Mouse (Mus musculus) CH12.LX (cell line): ENCODE measurements around the gene Pdp2. TPM values are rescaled to one million over a fixed set of nuclear protein-coding genes. Genes with fewer than 3 reads are reported as not detected.

ENCODE experiments used
- DNase-seq: peaks from one replicate; pipeline ENCODE4 v3.0.0-alpha.2; 2013; ENCODE audit errors: extremely low read depth
- H3K27ac ChIP-seq: 2 replicates; pipeline ENCODE4 v1.5.1; 2012; ENCODE audit warnings: low read depth, mild to moderate bottlenecking, control low read depth, moderate library complexity; ENCODE audit not compliant: insufficient read depth
- H3K27me3 ChIP-seq: replicated peaks from 2 replicates; pipeline ENCODE3; 2012; ENCODE audit warnings: inconsistent platforms
- H3K36me3 ChIP-seq, 2 experiments: replicated peaks in 1 of 2; 2 replicates each; pipeline versions ENCODE3 to v1.6.1; 2012; ENCODE audit warnings: inconsistent platforms in 1 of 2, low read length in 1 of 2, mild to moderate bottlenecking in 1 of 2, mixed read lengths in 1 of 2, moderate library complexity in 1 of 2; ENCODE audit not compliant: control insufficient read depth in 1 of 2, insufficient read depth in 1 of 2
- H3K4me1 ChIP-seq, 2 experiments: 2 replicates each; pipeline ENCODE4 v1.6.1; 2012; ENCODE audit warnings: inconsistent platforms in 1 of 2, moderate library complexity in 1 of 2; ENCODE audit not compliant: insufficient read depth in 2 of 2, control insufficient read depth in 1 of 2
- H3K4me2 ChIP-seq: 2 replicates; pipeline ENCODE4 v1.6.1; 2012; ENCODE audit warnings: low read depth, mild to moderate bottlenecking, control low read depth; ENCODE audit not compliant: poor library complexity, insufficient read depth, severe bottlenecking
- H3K4me3 ChIP-seq, 3 experiments: fragments of 150-350 bp in 1 of 3; sonication (generic) in 1 of 3; replicated peaks in 1 of 3; 2 replicates each; pipeline versions ENCODE3 to v1.5.1; 2011 to 2012; ENCODE audit warnings: low read depth in 2 of 3, low read length in 2 of 3, mild to moderate bottlenecking in 2 of 3, moderate library complexity in 2 of 3, control low read depth in 1 of 3, improper control_type of control experiment in 1 of 3, inconsistent platforms in 1 of 3, mixed read lengths in 1 of 3; ENCODE audit not compliant: poor library complexity in 1 of 3
- H3K79me2 ChIP-seq: replicated peaks from 2 replicates; pipeline ENCODE4 v1.6.1; 2012; ENCODE audit warnings: mild to moderate bottlenecking, moderate library complexity; ENCODE audit not compliant: control insufficient read depth, poor library complexity, insufficient read depth, severe bottlenecking; ENCODE audit errors: extremely low read depth
- H3K9ac ChIP-seq: 2 replicates; pipeline ENCODE4 v1.6.1; 2012; ENCODE audit warnings: low read depth, mild to moderate bottlenecking, control low read depth, moderate library complexity; ENCODE audit not compliant: insufficient read depth
- H3K9me3 ChIP-seq: replicated peaks from 2 replicates; pipeline ENCODE3; 2012; ENCODE audit warnings: low read length, inconsistent platforms, mixed read lengths
- BHLHE40 ChIP-seq: IDR thresholded peaks from 2 replicates; pipeline ENCODE4 v1.6.1; 2011; ENCODE audit warnings: mild to moderate bottlenecking, low read depth, low read length, improper control_type of control experiment
- CHD1 ChIP-seq: IDR thresholded peaks from 2 replicates; pipeline ENCODE4 v1.6.1; 2012; ENCODE audit warnings: low read depth, low read length, improper control_type of control experiment, inconsistent platforms
- CHD2 ChIP-seq: IDR thresholded peaks from 2 replicates; pipeline ENCODE4 v1.6.1; 2011; ENCODE audit warnings: low read length, improper control_type of control experiment
- CTCF ChIP-seq, 2 experiments: IDR thresholded peaks in 1 of 2; conservative IDR thresholded peaks in 1 of 2; 2 replicates each; pipeline ENCODE4 v1.5.1; 2011 to 2012; ENCODE audit warnings: low read depth in 2 of 2, low read length in 2 of 2, improper control_type of control experiment in 1 of 2, inconsistent platforms in 1 of 2, mild to moderate bottlenecking in 1 of 2, moderate library complexity in 1 of 2
- E2F4 ChIP-seq: IDR thresholded peaks from 2 replicates; pipeline ENCODE4 v1.6.1; 2011; ENCODE audit warnings: low read depth, low read length, improper control_type of control experiment; ENCODE audit not compliant: insufficient replicate concordance
- ELF1 ChIP-seq: IDR thresholded peaks from 2 replicates; pipeline ENCODE4 v1.6.1; 2014; ENCODE audit warnings: low read depth, mild to moderate bottlenecking, inconsistent platforms, low read length, improper control_type of control experiment
- EP300 ChIP-seq: IDR thresholded peaks from 2 replicates; pipeline ENCODE4 v1.6.1; 2011; ENCODE audit warnings: low read length, improper control_type of control experiment
- ETS1 ChIP-seq: conservative IDR thresholded peaks from 2 replicates; pipeline ENCODE4 v1.6.1; 2012; ENCODE audit warnings: low read depth, mild to moderate bottlenecking, inconsistent platforms, low read length, improper control_type of control experiment, moderate library complexity
- GABPA ChIP-seq: IDR thresholded peaks from 2 replicates; pipeline ENCODE4 v1.6.1; 2012; ENCODE audit warnings: low read depth, low read length, improper control_type of control experiment, inconsistent platforms; ENCODE audit not compliant: insufficient replicate concordance
- HCFC1 ChIP-seq: IDR thresholded peaks from 2 replicates; pipeline ENCODE4 v1.6.1; 2012; ENCODE audit warnings: low read depth, mild to moderate bottlenecking, inconsistent platforms, low read length, improper control_type of control experiment
- IRF4 ChIP-seq: IDR thresholded peaks from 2 replicates; pipeline ENCODE4 v1.6.1; 2014; ENCODE audit warnings: low read depth, mild to moderate bottlenecking, inconsistent platforms, low read length, improper control_type of control experiment
- JUN ChIP-seq: IDR thresholded peaks from 2 replicates; pipeline ENCODE4 v1.6.1; 2011; ENCODE audit warnings: low read depth, mild to moderate bottlenecking, low read length, improper control_type of control experiment, moderate library complexity; ENCODE audit not compliant: insufficient read depth
- JUND ChIP-seq: conservative IDR thresholded peaks from 2 replicates; pipeline ENCODE4 v1.6.1; 2011; ENCODE audit warnings: low read depth, low read length, improper control_type of control experiment
- KAT2A ChIP-seq: IDR thresholded peaks from 2 replicates; pipeline ENCODE4 v1.6.1; 2012; ENCODE audit warnings: low read length, improper control_type of control experiment, inconsistent platforms; ENCODE audit not compliant: insufficient replicate concordance
- MAFK ChIP-seq: IDR thresholded peaks from 2 replicates; pipeline ENCODE4 v1.6.1; 2011; ENCODE audit warnings: low read length, improper control_type of control experiment; ENCODE audit not compliant: insufficient replicate concordance
- MAX ChIP-seq: IDR thresholded peaks from 2 replicates; pipeline ENCODE4 v1.6.1; 2011; ENCODE audit warnings: low read length, improper control_type of control experiment
- MAZ ChIP-seq: IDR thresholded peaks from 2 replicates; pipeline ENCODE4 v1.6.1; 2012; ENCODE audit warnings: low read depth, mild to moderate bottlenecking, inconsistent platforms, low read length, improper control_type of control experiment, moderate library complexity
- MEF2A ChIP-seq: IDR thresholded peaks from 2 replicates; pipeline ENCODE4 v1.6.1; 2014; ENCODE audit warnings: low read depth, mild to moderate bottlenecking, inconsistent platforms, low read length, improper control_type of control experiment, borderline replicate concordance
- MXI1 ChIP-seq: IDR thresholded peaks from 2 replicates; pipeline ENCODE4 v1.6.1; 2011; ENCODE audit warnings: mild to moderate bottlenecking, low read depth, low read length, improper control_type of control experiment
- MYC ChIP-seq: IDR thresholded peaks from 2 replicates; pipeline ENCODE4 v1.6.1; 2011; ENCODE audit warnings: low read depth, mild to moderate bottlenecking, improper control_type of control experiment, low read length
- NELFE ChIP-seq: IDR thresholded peaks from 2 replicates; pipeline ENCODE4 v1.6.1; 2011; ENCODE audit warnings: low read depth, low read length, improper control_type of control experiment
- NRF1 ChIP-seq: IDR thresholded peaks from 2 replicates; pipeline ENCODE4 v1.6.1; 2014; ENCODE audit warnings: low read depth, mild to moderate bottlenecking, inconsistent platforms, low read length, improper control_type of control experiment, moderate library complexity
- PAX5 ChIP-seq: IDR thresholded peaks from 2 replicates; pipeline ENCODE4 v1.6.1; 2012; ENCODE audit warnings: low read length, inconsistent platforms, mixed read lengths
- POLR2A ChIP-seq: IDR thresholded peaks from 2 replicates; pipeline ENCODE4 v1.6.1; 2011; ENCODE audit warnings: low read depth, mild to moderate bottlenecking, improper control_type of control experiment, low read length
- POLR2AphosphoS2 ChIP-seq: IDR thresholded peaks from 2 replicates; pipeline ENCODE4 v1.6.1; 2011; ENCODE audit warnings: low read depth, low read length, improper control_type of control experiment
- RAD21 ChIP-seq: IDR thresholded peaks from 2 replicates; pipeline ENCODE4 v1.6.1; 2011; ENCODE audit warnings: low read depth, mild to moderate bottlenecking, low read length, improper control_type of control experiment, moderate library complexity
- RCOR1 ChIP-seq: conservative IDR thresholded peaks from 2 replicates; pipeline ENCODE4 v1.6.1; 2012; ENCODE audit warnings: low read depth, mild to moderate bottlenecking, inconsistent platforms, low read length, improper control_type of control experiment
- SIN3A ChIP-seq: IDR thresholded peaks from 2 replicates; pipeline ENCODE4 v1.6.1; 2012; ENCODE audit warnings: low read length, improper control_type of control experiment, inconsistent platforms
- SMC3 ChIP-seq: IDR thresholded peaks from 2 replicates; pipeline ENCODE4 v1.6.1; 2011; ENCODE audit warnings: low read depth, low read length, improper control_type of control experiment
- TBP ChIP-seq: conservative IDR thresholded peaks from 2 replicates; pipeline ENCODE4 v1.6.1; 2011; ENCODE audit warnings: low read depth, low read length, improper control_type of control experiment
- TCF12 ChIP-seq: IDR thresholded peaks from 2 replicates; pipeline ENCODE4 v1.6.1; 2014; ENCODE audit warnings: low read depth, mild to moderate bottlenecking, inconsistent platforms, low read length, improper control_type of control experiment
- UBTF ChIP-seq: IDR thresholded peaks from 2 replicates; pipeline ENCODE4 v1.6.1; 2012; ENCODE audit warnings: low read depth, mild to moderate bottlenecking, inconsistent platforms, low read length, improper control_type of control experiment, moderate library complexity
- USF1 ChIP-seq: IDR thresholded peaks from 2 replicates; pipeline ENCODE4 v1.6.1; 2014; ENCODE audit warnings: low read depth, mild to moderate bottlenecking, inconsistent platforms, low read length, improper control_type of control experiment
- USF2 ChIP-seq: conservative IDR thresholded peaks from 2 replicates; pipeline ENCODE4 v1.6.1; 2011; ENCODE audit warnings: low read depth, low read length, improper control_type of control experiment
- ZC3H11A ChIP-seq: IDR thresholded peaks from 2 replicates; pipeline ENCODE4 v1.6.1; 2012; ENCODE audit warnings: low read depth, mild to moderate bottlenecking, inconsistent platforms, low read length, improper control_type of control experiment
- ZKSCAN1 ChIP-seq: IDR thresholded peaks from 2 replicates; pipeline ENCODE4 v1.6.1; 2012; ENCODE audit warnings: low read depth, inconsistent platforms, low read length, improper control_type of control experiment, borderline replicate concordance
- ZMIZ1 ChIP-seq: IDR thresholded peaks from 2 replicates; pipeline ENCODE4 v1.6.1; 2012; ENCODE audit warnings: low read depth, mild to moderate bottlenecking, inconsistent platforms, low read length, improper control_type of control experiment
- ZNF384 ChIP-seq: IDR thresholded peaks from 2 replicates; pipeline ENCODE4 v1.6.1; 2012; ENCODE audit warnings: low read depth, low read length, improper control_type of control experiment, inconsistent platforms
- dilution Hi-C: fragments of 300-500 bp; cut with MboI; formaldehyde crosslinking; loops from 2 replicates; pipeline ENCODE4 v1.14.3; 2020; ENCODE audit warnings: low sequenced_read_pairs; ENCODE audit not compliant: extremely low pct_unique_long_range_greater_than_20kb, extremely low pct_ligation_motif_present
- in situ Hi-C: fragments of 300-500 bp; cut with MboI; formaldehyde crosslinking; loops from 3 replicates; pipeline ENCODE4 v1.14.3; 2019; ENCODE audit warnings: low sequenced_read_pairs, low pct_ligation_motif_present, low pct_unique_long_range_greater_than_20kb, mixed read lengths
- polyA plus RNA-seq: library from polyadenylated mRNA; unstranded; fragments of >175 nt; gene quantifications from 2 replicates; pipeline ENCODE4 v1.2.1, GENCODE M21; 2012; ENCODE audit warnings: low read depth; ENCODE audit not compliant: insufficient read length
- total RNA-seq, 2 experiments: library from RNA; depleted of rRNA; stranded (reverse); fragments of 300-350 nt in 1 of 2; fragments of >200 nt in 1 of 2; gene quantifications; 2 replicates each; pipeline ENCODE4 v1.2.3; 2012 to 2014

Gene Pdp2
- total RNA-seq (2012; rRNA removed): 8.7 and 11.9 TPM in 2 replicates
- total RNA-seq (2014; rRNA removed): 6.9 and 7.6 TPM in 2 replicates
- polyA plus RNA-seq: 8.3 and 9.6 TPM in 2 replicates

DNA sequence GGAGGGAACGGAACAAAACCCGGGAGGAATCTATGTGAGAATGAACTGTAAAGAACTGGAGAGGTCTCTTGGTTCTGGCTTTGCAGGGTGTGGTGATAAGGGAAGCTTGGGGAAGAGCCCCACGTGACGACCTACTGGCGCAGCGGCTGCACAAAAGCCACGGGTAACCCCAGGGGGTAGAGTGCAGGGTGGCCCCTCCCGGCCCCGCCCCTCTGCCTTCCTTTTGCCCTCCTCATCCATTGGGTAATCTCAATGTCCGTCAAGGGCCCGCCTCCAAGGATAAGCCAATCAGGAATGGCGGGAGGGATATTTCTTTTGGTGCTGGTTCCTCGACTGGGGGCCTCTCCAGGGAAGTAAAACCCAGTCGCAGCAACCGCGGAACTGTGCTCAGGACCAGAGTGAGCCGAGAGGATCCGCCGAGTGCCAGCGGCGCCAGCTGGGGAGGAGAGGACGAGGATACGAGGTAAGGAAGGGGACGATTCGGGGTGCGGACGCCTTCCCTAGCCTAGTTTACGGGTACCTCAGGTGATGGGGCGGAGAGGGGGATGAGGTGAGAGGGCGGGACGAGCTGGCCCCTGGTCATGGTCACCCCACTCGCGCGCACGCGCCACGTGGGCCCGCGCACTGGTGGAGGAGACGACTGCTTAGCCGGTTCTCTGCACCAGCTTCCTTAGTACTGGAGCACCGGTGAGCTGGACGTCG is at the start of gene Pdp2:
Gene Pdp2, plus strand, starts transcription at position 319 of the 702 bp plus-strand sequence.
- Histone ChIP-seq H3K9me3 (no peaks in the 10 kb centered on the region), H3K27me3 (no peaks in the 10 kb centered on the region), H3K36me3 (peaks cover 23 to 28% of the 10 kb centered on the region in 2 experiments), H3K9ac (peak within 1 kb of the TSS; percentile 67), H3K79me2 (peaks cover 7% of the 10 kb centered on the region; the same call in 1 of the 2 replicates), H3K4me2 (peak within 1 kb of the TSS; percentile 57), H3K27ac (peak within 1 kb of the TSS; percentile 66), H3K4me1 (peaks cover 3 to 30% of the 10 kb centered on the region in 2 experiments; a peak in 2 of 4 replicates), H3K4me3 (peak within 1 kb of the TSS; percentile 80 to 95 (median 89))
- in situ Hi-C loops: no loop called here
- dilution Hi-C loops: no loop called here
- peak; percentile 91; the same call in 1 of the 2 replicates for TF ChIP-seq SIN3A
- TF ChIP-seq ELF1: peak; percentile 82
- peak; percentile 85 for TF ChIP-seq USF2
- TF ChIP-seq HCFC1: peak; percentile 69
- 0 out of 2 replicates have a peak, but pooled peaks have one; percentile 23 for TF ChIP-seq MEF2A
- peak; percentile 87 for TF ChIP-seq TBP
- TF ChIP-seq MXI1: peak; percentile 85
- no peak for TF ChIP-seq SMC3
- peak; percentile 47; the same call in 1 of the 2 replicates for TF ChIP-seq POLR2AphosphoS2
- TF ChIP-seq GABPA: no peak
- peak; percentile 84 for TF ChIP-seq MAX
- no peak for TF ChIP-seq ZKSCAN1
- TF ChIP-seq IRF4: no peak; the same call in 1 of the 2 replicates
- TF ChIP-seq CHD2: peak; percentile 96
- no peak for TF ChIP-seq JUND
- no peak for TF ChIP-seq E2F4
- TF ChIP-seq BHLHE40: peak; percentile 90
- 0 out of 2 replicates have a peak, but pooled peaks have one; percentile 52 for TF ChIP-seq RCOR1
- TF ChIP-seq NRF1: peak; percentile 80
- peak; percentile 87 for TF ChIP-seq MYC
- no peak for TF ChIP-seq RAD21
- TF ChIP-seq USF1: peak; percentile 88
- TF ChIP-seq ZC3H11A: no peak
- no peak for TF ChIP-seq ZNF384
- peak; percentile 83 for TF ChIP-seq TCF12
- TF ChIP-seq ZMIZ1: peak; percentile 86; the same call in 1 of the 2 replicates
- no peak for TF ChIP-seq JUN
- TF ChIP-seq CTCF (conservative IDR thresholded peaks at IDR 0.05 in 1 of 2, IDR thresholded peaks at IDR 0.05 in 1 of 2; ENCODE audit: low read depth in 2 of 2, low read length in 2 of 2): no peak
- 0 out of 2 replicates have a peak, but pooled peaks have one; percentile 47 for TF ChIP-seq KAT2A
- no peak for TF ChIP-seq EP300
- no peak for TF ChIP-seq CHD1
- TF ChIP-seq PAX5: no peak
- peak; percentile 55 for TF ChIP-seq ETS1
- 0 out of 2 replicates have a peak, but pooled peaks have one; percentile 55 for TF ChIP-seq UBTF
- TF ChIP-seq MAFK: no peak
- TF ChIP-seq MAZ: peak; percentile 90
- TF ChIP-seq POLR2A: peak; percentile 95
- peak; percentile 94 for TF ChIP-seq NELFE
- TF ChIP-seq, all 38 proteins: peak for 23
- DNase-seq: peak; percentile 97
